Mouse (Mus musculus): Measurements from ENCODE around the gene Cabin1. TPM values are rescaled to one million over a fixed set of nuclear protein-coding genes. Genes with fewer than 3 reads are reported as not detected.

The Cabin1 gene
- polyA plus RNA-seq, 1 experiment from 2014 or later, result 30.8 TPM

DNA sequence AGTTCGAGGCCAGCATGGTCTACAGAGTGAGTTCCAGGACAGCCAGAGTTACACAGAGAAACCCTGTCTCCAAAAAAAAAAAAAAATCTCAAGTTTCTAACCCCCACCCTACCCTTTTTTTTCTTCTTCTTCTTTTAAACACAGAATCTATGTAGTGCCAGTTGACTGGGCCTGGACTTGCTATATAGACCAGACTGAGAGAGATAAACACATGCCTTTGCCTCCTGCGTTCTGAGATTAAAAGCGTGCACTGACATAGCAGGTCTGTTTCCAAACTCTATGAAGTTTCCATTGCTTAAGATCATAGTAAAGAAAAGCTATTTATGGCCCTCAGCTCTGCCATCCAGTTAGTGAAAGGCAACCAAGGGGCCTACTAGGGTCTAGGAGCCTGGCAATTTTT is 1.7 kb downstream of the Cabin1 start:
- H3K36me3 ChIP-seq (ENCODE audit: control insufficient read depth, insufficient read depth, low read length), result peaks cover 14% of the 10 kb centered on the region
- H3K27me3 ChIP-seq (ENCODE audit: control insufficient read depth, insufficient read depth, low read length), result no peaks in the 10 kb centered on the region
- no peak overlapping the region for H3K4me3 ChIP-seq (ENCODE audit: control insufficient read depth in 1 of 2, insufficient read depth in 1 of 2, low read depth in 1 of 2, low read length in 2 of 2)
- H3K4me1 ChIP-seq (ENCODE audit: control insufficient read depth in 2 of 2, insufficient read depth in 2 of 2, low read length in 2 of 2), result peaks cover 0 to 8% of the 10 kb centered on the region in 2 experiments; a peak in 1 of 4 replicates
- no peaks in the 10 kb centered on the region for H3K9me3 ChIP-seq (ENCODE audit: control insufficient read depth, low read length)
- 77% methylated on average over 3 of the region's 3 CpGs for WGBS
- 0 out of 2 replicates have a peak overlapping the region, but pooled peaks have one; percentile 25 for H3K9ac ChIP-seq (ENCODE audit: low read length)
- H3K27ac ChIP-seq (replicated peaks in 1 of 2; ENCODE audit: control insufficient read depth in 1 of 2, insufficient read depth in 1 of 2, low read depth in 2 of 2, low read length in 2 of 2), result no peak overlapping the region
- no peak for ATAC-seq (ENCODE audit: insufficient number of reproducible peaks, insufficient read depth, low FRiP score, low read depth)
- no peak overlapping the region for H3K4me2 ChIP-seq (ENCODE audit: low read length)

GRCm38 (mm10) chr10:75760311-75760710 is 3.8 kb downstream of the Cabin1 start:
- Histone ChIP-seq H3K4me2 (ENCODE audit: low read length) (no peak overlapping the region), H3K4me3 (ENCODE audit: control insufficient read depth in 1 of 2, insufficient read depth in 1 of 2, low read depth in 1 of 2, low read length in 2 of 2) (no peak overlapping the region), H3K27me3 (ENCODE audit: control insufficient read depth, insufficient read depth, low read length) (no peaks in the 10 kb centered on the region), H3K4me1 (ENCODE audit: control insufficient read depth in 2 of 2, insufficient read depth in 2 of 2, low read length in 2 of 2) (peaks cover 0 to 8% of the 10 kb centered on the region in 2 experiments; a peak in 1 of 4 replicates), H3K27ac (replicated peaks in 1 of 2; ENCODE audit: control insufficient read depth in 1 of 2, insufficient read depth in 1 of 2, low read depth in 2 of 2, low read length in 2 of 2) (no peak overlapping the region), H3K36me3 (ENCODE audit: control insufficient read depth, insufficient read depth, low read length) (peaks cover 22% of the 10 kb centered on the region), H3K9ac (ENCODE audit: low read length) (no peak overlapping the region), H3K9me3 (ENCODE audit: control insufficient read depth, low read length) (no peaks in the 10 kb centered on the region)
- WGBS, result 95% methylated on average over 3 of the region's 3 CpGs
- ATAC-seq (ENCODE audit: insufficient number of reproducible peaks, insufficient read depth, low FRiP score, low read depth), result no peak

- WGBS, result 90% methylated on average over 11 of the region's 11 CpGs
- Histone ChIP-seq H3K4me2 (ENCODE audit: low read length) (no peak overlapping the region), H3K36me3 (ENCODE audit: control insufficient read depth, insufficient read depth, low read length) (peaks cover 56% of the 10 kb centered on the region)
Measured at GRCm38 (mm10) chr10:75756719-75757118, 7.4 kb downstream of the Cabin1 start.

GRCm38 (mm10) chr10:75744017-75744416 is 20.1 kb downstream of the Cabin1 start:
- Histone ChIP-seq H3K4me2 (ENCODE audit: low read length) (no peak overlapping the region), H3K27ac (replicated peaks in 1 of 2; ENCODE audit: control insufficient read depth in 1 of 2, insufficient read depth in 1 of 2, low read depth in 2 of 2, low read length in 2 of 2) (no peak overlapping the region), H3K9ac (ENCODE audit: low read length) (no peak overlapping the region), H3K36me3 (ENCODE audit: control insufficient read depth, insufficient read depth, low read length) (peaks cover 96% of the 10 kb centered on the region), H3K4me3 (ENCODE audit: control insufficient read depth in 1 of 2, insufficient read depth in 1 of 2, low read depth in 1 of 2, low read length in 2 of 2) (no peak overlapping the region), H3K4me1 (ENCODE audit: control insufficient read depth in 2 of 2, insufficient read depth in 2 of 2, low read length in 2 of 2) (no peaks in the 10 kb centered on the region), H3K27me3 (ENCODE audit: control insufficient read depth, insufficient read depth, low read length) (no peaks in the 10 kb centered on the region), H3K9me3 (ENCODE audit: control insufficient read depth, low read length) (no peaks in the 10 kb centered on the region)
- WGBS, result 45% methylated on average over 3 of the region's 3 CpGs
- 0 out of 2 replicates have a peak, but pooled peaks have one; percentile 47 for ATAC-seq (ENCODE audit: insufficient number of reproducible peaks, insufficient read depth, low FRiP score, low read depth)

More at GRCm38 (mm10) chr10:75756719-75757118, 7.4 kb downstream of the Cabin1 start:
- Histone ChIP-seq H3K4me3 (ENCODE audit: control insufficient read depth in 1 of 2, insufficient read depth in 1 of 2, low read depth in 1 of 2, low read length in 2 of 2) (no peak overlapping the region), H3K27me3 (ENCODE audit: control insufficient read depth, insufficient read depth, low read length) (no peaks in the 10 kb centered on the region), H3K9ac (ENCODE audit: low read length) (no peak overlapping the region), H3K4me1 (ENCODE audit: control insufficient read depth in 2 of 2, insufficient read depth in 2 of 2, low read length in 2 of 2) (no peaks in the 10 kb centered on the region), H3K9me3 (ENCODE audit: control insufficient read depth, low read length) (no peaks in the 10 kb centered on the region), H3K27ac (replicated peaks in 1 of 2; ENCODE audit: control insufficient read depth in 1 of 2, insufficient read depth in 1 of 2, low read depth in 2 of 2, low read length in 2 of 2) (no peak overlapping the region)
- ATAC-seq (ENCODE audit: insufficient number of reproducible peaks, insufficient read depth, low FRiP score, low read depth), result no peak

- Histone ChIP-seq H3K27me3 (ENCODE audit: control insufficient read depth, insufficient read depth, low read length) (no peaks in the 10 kb centered on the region), H3K27ac (replicated peaks in 1 of 2; ENCODE audit: control insufficient read depth in 1 of 2, insufficient read depth in 1 of 2, low read depth in 2 of 2, low read length in 2 of 2) (no peak overlapping the region), H3K4me2 (ENCODE audit: low read length) (no peak overlapping the region), H3K36me3 (ENCODE audit: control insufficient read depth, insufficient read depth, low read length) (peaks cover 98% of the 10 kb centered on the region), H3K4me3 (ENCODE audit: control insufficient read depth in 1 of 2, insufficient read depth in 1 of 2, low read depth in 1 of 2, low read length in 2 of 2) (no peak overlapping the region), H3K4me1 (ENCODE audit: control insufficient read depth in 2 of 2, insufficient read depth in 2 of 2, low read length in 2 of 2) (no peaks in the 10 kb centered on the region), H3K9me3 (ENCODE audit: control insufficient read depth, low read length) (no peaks in the 10 kb centered on the region), H3K9ac (ENCODE audit: low read length) (no peak overlapping the region)
- WGBS, result 90% methylated on average over 12 of the region's 12 CpGs
- ATAC-seq (ENCODE audit: insufficient number of reproducible peaks, insufficient read depth, low FRiP score, low read depth), result no peak
Measured at GRCm38 (mm10) chr10:75743369-75743768, 20.8 kb downstream of the Cabin1 start.

DNA sequence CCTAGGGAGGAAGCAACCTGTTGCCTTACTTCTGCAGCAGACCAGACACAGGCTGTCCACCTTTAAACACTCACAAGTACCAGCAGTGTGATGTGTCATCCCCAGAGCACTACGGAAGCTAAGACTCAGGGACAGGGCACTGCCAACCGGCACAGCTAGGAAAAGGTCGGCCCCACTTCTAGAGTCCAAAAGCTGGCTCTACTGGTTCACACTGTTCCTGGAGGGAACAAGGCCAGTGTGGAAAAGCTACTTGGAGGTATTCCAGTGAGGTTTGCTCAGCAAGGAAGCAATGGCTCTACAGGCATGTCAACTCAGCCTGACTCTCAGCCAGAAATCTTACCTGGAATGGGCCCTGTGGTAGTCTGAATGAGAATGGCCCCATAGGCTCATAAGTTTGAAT is 23.3 kb downstream of the Cabin1 start:
- H3K27ac ChIP-seq (replicated peaks in 1 of 2; ENCODE audit: control insufficient read depth in 1 of 2, insufficient read depth in 1 of 2, low read depth in 2 of 2, low read length in 2 of 2), result no peak overlapping the region
- no peak overlapping the region for H3K9ac ChIP-seq (ENCODE audit: low read length)
- no peaks in the 10 kb centered on the region for H3K4me1 ChIP-seq (ENCODE audit: control insufficient read depth in 2 of 2, insufficient read depth in 2 of 2, low read length in 2 of 2)
- H3K36me3 ChIP-seq (ENCODE audit: control insufficient read depth, insufficient read depth, low read length), result peaks cover 96% of the 10 kb centered on the region
- WGBS, result 95% methylated on average over 3 of the region's 3 CpGs
- H3K4me3 ChIP-seq (ENCODE audit: control insufficient read depth in 1 of 2, insufficient read depth in 1 of 2, low read depth in 1 of 2, low read length in 2 of 2), result no peak overlapping the region
- ATAC-seq (ENCODE audit: insufficient number of reproducible peaks, insufficient read depth, low FRiP score, low read depth), result no peak
- H3K4me2 ChIP-seq (ENCODE audit: low read length), result no peak overlapping the region
- no peaks in the 10 kb centered on the region for H3K9me3 ChIP-seq (ENCODE audit: control insufficient read depth, low read length)
- H3K27me3 ChIP-seq (ENCODE audit: control insufficient read depth, insufficient read depth, low read length), result no peaks in the 10 kb centered on the region

DNA sequence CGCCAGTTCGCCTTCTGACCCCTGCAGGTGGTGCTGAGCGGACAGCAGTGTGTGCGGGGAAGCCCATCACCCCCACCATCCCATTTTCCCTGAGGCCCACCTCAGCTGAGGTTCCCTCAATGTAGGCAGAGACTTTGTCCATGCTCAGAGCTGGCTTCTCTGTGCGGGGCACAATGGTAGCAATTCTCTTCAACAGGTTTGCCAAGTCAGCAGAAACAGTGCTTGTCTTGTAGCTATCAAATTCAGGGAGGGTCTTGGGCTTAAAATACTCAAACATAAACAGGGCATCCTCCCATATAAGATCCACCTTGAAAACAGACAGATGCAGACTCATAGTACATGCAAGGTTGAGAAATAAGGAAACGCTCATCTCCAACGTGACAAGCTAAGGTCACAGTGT is 38.7 kb downstream of the Cabin1 start:
- H3K4me2 ChIP-seq (ENCODE audit: low read length), result no peak overlapping the region
- ATAC-seq (ENCODE audit: insufficient number of reproducible peaks, insufficient read depth, low FRiP score, low read depth), result no peak
- H3K9me3 ChIP-seq (ENCODE audit: control insufficient read depth, low read length), result no peaks in the 10 kb centered on the region
- no peak overlapping the region for H3K4me3 ChIP-seq (ENCODE audit: control insufficient read depth in 1 of 2, insufficient read depth in 1 of 2, low read depth in 1 of 2, low read length in 2 of 2)
- 91% methylated on average over 7 of the region's 7 CpGs for WGBS
- H3K9ac ChIP-seq (ENCODE audit: low read length), result no peak overlapping the region
- no peak overlapping the region for H3K27ac ChIP-seq (replicated peaks in 1 of 2; ENCODE audit: control insufficient read depth in 1 of 2, insufficient read depth in 1 of 2, low read depth in 2 of 2, low read length in 2 of 2)
- H3K4me1 ChIP-seq (ENCODE audit: control insufficient read depth in 2 of 2, insufficient read depth in 2 of 2, low read length in 2 of 2), result no peaks in the 10 kb centered on the region
- H3K36me3 ChIP-seq (ENCODE audit: control insufficient read depth, insufficient read depth, low read length), result peaks cover 95% of the 10 kb centered on the region
- H3K27me3 ChIP-seq (ENCODE audit: control insufficient read depth, insufficient read depth, low read length), result no peaks in the 10 kb centered on the region

GRCm38 (mm10) chr10:75720215-75720614 is 43.9 kb downstream of the Cabin1 start:
- no peak overlapping the region for H3K4me2 ChIP-seq (ENCODE audit: low read length)
- H3K27me3 ChIP-seq (ENCODE audit: control insufficient read depth, insufficient read depth, low read length), result no peaks in the 10 kb centered on the region
- no peak for ATAC-seq (ENCODE audit: insufficient number of reproducible peaks, insufficient read depth, low FRiP score, low read depth)
- H3K9me3 ChIP-seq (ENCODE audit: control insufficient read depth, low read length), result no peaks in the 10 kb centered on the region
- no peak overlapping the region for H3K9ac ChIP-seq (ENCODE audit: low read length)
- 80% methylated on average over 5 of the region's 5 CpGs for whole genome bisulfite sequencing
- H3K4me3 ChIP-seq (ENCODE audit: control insufficient read depth in 1 of 2, insufficient read depth in 1 of 2, low read depth in 1 of 2, low read length in 2 of 2), result no peak overlapping the region
- H3K36me3 ChIP-seq (ENCODE audit: control insufficient read depth, insufficient read depth, low read length), result peaks cover 95% of the 10 kb centered on the region
- no peaks in the 10 kb centered on the region for H3K4me1 ChIP-seq (ENCODE audit: control insufficient read depth in 2 of 2, insufficient read depth in 2 of 2, low read length in 2 of 2)
- no peak overlapping the region for H3K27ac ChIP-seq (replicated peaks in 1 of 2; ENCODE audit: control insufficient read depth in 1 of 2, insufficient read depth in 1 of 2, low read depth in 2 of 2, low read length in 2 of 2)

Measured in heart, embryonic 14.5 days (tissue).